Mouse (Mus musculus): ENCODE data around the gene Flt3.

The Flt3 gene

DNA sequence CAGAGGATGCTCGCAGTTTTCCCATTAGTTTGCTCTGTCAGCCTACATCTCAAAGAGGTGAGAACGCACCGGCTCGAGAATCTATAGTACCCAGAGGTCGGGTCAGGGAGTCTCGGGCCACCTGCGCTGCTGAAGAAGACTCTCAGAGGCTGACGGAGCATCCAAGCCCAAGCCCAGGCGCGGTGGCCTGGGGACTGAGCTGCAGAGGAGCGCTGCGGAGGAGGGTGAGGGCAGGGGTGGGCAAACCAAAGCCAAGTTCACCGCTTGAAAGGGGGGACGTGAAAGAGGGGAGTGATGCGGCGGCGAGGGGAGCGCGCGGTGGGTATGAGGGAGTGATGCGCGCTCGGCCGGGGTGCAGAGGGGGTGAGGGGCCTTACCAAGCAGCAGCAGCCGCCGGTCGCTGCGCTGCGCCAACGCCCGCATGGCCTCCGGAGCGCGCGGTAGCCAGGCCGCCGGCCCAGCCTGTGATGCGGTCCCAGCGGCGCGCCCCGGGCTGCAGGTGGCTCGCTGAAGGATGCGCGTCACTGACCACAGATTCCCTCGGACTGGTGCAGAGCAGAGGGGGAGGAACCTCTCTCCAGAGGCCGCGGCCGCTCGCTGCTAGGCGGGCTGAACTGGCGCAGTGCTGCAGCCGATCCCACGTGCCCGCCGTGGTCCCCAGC, at the start of gene Flt3:
TSS of gene Flt3 (minus strand) at position 647 of the 662 bp plus-strand sequence.
- DNase-seq, result no peak

DNA sequence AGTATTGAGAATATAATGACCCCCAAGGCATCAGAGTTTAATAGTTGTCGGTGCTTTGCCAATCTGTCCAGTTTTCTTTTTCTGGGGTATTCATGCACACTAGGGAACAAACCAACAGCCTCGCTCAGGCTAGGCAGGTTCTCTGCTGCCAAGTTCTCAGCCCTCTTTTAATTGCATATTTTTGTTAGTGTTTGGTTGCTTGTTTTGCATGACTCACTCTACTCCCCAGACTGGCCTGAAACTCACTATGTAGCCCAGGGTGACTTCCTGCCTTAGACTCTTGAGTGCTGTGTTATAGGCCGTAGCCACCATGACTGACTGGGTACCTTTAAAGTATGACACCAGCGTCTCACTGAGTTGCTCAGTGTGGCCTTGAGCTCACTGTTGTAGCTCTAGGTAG, 48.6 kb upstream of the Flt3 start:
- no peak for DNase-seq

DNA sequence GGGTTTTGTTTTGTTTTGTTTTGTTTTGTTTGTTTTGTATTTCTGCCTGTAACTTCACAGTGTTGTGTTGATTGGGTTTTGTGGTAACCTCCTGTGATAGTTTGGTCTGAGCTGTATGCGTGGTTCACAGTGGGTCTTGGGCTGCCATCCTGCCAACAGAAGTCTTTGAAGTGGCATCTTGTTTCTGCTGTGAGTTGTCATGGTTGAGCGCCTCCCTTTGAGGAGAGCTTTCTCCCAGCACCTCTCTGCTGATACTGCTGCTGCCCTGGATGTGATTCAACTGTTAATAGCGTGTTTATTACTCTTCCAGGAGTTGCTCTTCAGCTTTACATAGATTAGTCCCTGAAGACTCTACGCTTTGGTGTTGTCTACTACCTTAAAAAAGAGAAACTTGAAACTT, 48.2 kb upstream of the Flt3 start:
- DNase-seq, result peak; percentile 31

- DNase-seq, result no peak
Measured at GRCm38 (mm10) chr5:147445252-147445651, 45.0 kb upstream of the Flt3 start.

- no peak for DNase-seq
Measured at GRCm38 (mm10) chr5:147444757-147445156, 44.5 kb upstream of the Flt3 start.

DNA sequence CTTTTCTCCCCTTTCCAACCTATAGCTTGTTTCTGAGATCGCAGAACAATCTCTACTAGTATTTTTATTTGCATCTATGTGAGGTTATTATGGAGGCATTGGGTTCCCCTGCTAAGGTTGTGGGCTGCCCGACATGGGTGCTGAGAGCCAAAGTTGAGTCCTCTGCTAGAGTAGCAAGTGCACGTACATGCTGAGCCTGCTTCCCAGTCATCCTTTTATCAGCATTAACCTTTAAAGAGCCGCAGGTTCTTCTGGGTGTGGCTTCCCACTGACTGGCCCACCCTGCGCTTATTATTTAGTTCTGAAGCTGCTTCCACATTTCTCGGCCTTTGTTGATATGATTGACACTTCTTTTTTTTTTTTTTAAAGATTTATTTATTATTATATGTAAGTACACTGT, 44.0 kb upstream of the Flt3 start:
- no peak for DNase-seq

DNA sequence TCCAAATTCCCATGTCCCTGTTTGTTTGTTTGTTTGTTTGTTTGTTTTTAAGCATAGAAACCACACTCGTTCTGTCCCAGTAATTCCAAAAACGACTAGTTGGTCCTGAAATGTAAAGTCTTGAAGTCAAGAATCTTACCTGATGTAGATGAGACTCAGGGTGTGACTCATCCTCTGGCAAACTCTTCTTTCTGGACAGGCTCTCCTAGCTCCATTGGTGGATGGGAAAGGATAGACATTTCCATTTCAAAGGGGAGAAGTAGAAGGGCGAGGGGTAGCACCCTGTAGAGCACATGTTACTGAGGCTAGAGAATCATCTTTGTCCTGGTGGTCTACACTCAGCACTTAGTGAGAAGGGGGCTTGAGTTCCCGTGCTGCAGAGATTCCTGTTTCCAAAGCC, 42.5 kb upstream of the Flt3 start:
- no peak for DNase-seq

- DNase-seq, result no peak
Measured at GRCm38 (mm10) chr5:147441979-147442378, 41.7 kb upstream of the Flt3 start.

- DNase-seq, result no peak
Measured at GRCm38 (mm10) chr5:147440996-147441507, 40.8 kb upstream of the Flt3 start.

- DNase-seq, result no peak
Measured at GRCm38 (mm10) chr5:147436491-147436890, 36.2 kb upstream of the Flt3 start.

- DNase-seq, result no peak
Measured at GRCm38 (mm10) chr5:147435751-147436150, 35.5 kb upstream of the Flt3 start.

- DNase-seq, result peak; percentile 28
Measured at GRCm38 (mm10) chr5:147435224-147435623, 34.9 kb upstream of the Flt3 start.

DNA sequence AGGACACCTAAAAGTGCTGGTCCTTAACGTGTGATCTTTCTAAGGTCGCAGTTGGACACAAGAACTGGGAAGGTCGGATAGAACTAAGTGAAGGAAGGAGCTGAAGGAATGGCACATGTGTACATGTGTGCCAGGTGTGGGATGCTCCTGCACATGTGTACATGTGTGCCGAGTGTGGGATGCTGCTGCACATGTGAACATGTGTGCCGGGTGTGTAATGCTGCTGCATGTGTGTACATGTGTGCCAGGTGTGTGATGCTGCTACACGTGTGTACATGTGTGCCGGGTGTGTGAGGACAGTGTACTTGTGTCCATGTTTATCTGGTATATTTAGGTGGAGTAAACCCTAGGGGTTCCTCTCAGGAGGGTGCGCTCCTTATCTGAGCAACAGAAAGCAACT, 32.6 kb upstream of the Flt3 start:
- DNase-seq, result no peak

DNA sequence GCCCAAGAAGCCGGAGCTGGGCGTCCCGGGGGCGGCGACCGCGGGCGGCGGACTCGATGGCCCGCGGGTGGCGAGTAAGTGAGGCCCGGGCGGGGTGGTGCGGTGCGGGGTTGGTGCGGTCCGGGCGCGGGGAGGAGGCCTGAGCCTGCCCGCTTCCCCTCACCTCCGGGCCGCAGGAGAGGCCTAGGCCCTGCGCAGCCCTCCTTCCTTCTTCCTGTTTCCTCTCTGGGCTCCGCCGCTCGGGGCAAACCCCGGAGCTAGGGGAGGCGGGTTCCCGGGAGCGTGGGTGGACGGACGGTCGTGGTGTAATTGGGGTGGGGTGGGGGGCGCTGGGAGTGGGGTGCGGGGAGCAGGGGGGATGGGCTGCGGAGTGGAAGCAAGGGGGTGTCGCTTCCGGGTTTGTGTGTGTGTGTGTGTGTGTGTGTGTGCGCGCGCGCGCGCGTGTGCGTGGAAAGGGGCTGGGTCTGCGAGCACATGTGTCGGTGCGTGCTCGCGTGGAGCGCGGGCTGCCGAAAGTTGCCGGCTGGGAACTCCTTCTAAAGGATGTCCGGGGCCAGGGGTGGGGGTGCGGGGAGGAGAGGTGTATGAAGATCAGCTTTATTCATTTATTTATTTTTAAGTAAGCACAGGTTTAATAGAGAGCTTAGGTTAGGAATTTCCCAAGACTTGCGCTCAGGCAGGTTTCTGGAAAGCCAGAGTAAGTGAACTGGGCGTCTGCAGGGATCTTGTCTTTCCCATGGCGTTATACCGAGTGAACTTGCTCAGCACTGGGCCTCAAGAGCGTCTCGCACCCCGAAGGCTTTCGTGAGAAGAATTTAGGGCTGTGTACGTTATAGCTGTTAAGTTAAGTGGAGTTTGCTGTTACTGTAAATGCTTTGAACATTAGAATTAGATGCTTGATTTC, 30.9 kb upstream of the Flt3 start:
- peak; percentile 82 for DNase-seq

GRCm38 (mm10) chr5:147430361-147430935, 30.2 kb upstream of the Flt3 start:
- peak; percentile 58 for DNase-seq

GRCm38 (mm10) chr5:147429535-147430305, 29.4 kb upstream of the Flt3 start, which contains the start of gene Pan3:
Gene Pan3, plus strand, starts transcription at chr5:147430161.
- peak; percentile 96 for DNase-seq

GRCm38 (mm10) chr5:147426048-147426805, 25.9 kb upstream of the Flt3 start:
- DNase-seq, result peak; percentile 62

GRCm38 (mm10) chr5:147423612-147424011, 23.3 kb upstream of the Flt3 start:
- no peak for DNase-seq

- peak; percentile 79 for DNase-seq
Measured at GRCm38 (mm10) chr5:147418394-147419121, 18.3 kb upstream of the Flt3 start.

DNA sequence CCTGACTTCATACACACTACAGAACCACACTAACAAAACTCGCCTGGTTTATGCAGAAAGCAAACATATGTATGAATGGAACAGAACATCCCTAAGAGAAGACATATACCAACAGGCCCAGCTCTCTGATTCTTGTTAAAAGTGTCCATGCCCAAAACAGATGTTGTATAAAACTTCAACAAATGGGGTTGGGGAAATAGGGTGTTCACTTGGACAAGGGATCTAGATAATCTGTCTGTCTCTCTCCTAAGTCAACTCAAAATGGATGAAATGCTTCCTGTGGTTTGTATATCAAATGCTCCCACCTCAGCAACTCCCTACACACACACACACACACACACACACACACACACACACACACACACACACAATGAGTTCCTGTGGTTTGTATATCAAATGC, 17.7 kb upstream of the Flt3 start:
- no peak for DNase-seq

DNA sequence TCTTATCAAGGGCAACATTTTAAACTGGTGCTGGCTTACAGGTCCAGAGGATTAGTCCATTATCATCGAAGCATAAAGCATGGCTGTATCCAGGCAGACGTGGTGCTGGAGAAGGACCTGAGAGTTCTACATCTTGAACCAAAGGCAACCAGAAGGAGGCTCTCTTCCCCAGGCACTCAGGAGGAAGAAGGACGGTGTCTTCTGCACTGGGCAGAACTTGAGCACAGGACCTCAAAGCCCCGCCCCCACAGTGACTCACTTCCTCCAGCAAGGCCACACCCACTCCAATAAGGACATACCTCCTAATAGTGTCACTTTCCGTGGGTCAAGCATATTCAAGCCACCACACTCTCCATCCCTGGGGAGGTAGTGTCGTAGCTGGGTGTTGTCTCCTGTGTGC, 10.3 kb upstream of the Flt3 start:
- no peak for DNase-seq

Measured in thymus, postnatal 25 days (tissue).